Mouse (Mus musculus) 416B (cell line): ENCODE results near the gene Lamtor1.

Source experiments
- DNase-seq: peaks from one replicate; pipeline ENCODE4 v3.0.0; 2011; ENCODE audit warnings: low read depth

Lamtor1 gene

GRCm38 (mm10) chr7:101955862-101956261 lies 50.2 kb downstream of the Lamtor1 start:
- peak; percentile 59 for DNase-seq

- DNase-seq, result no peak
Measured at GRCm38 (mm10) chr7:101956481-101956880, 50.8 kb downstream of the Lamtor1 start.

- DNase-seq, result no peak
Measured at GRCm38 (mm10) chr7:101956911-101957310, 51.2 kb downstream of the Lamtor1 start.

- no peak for DNase-seq
Measured at GRCm38 (mm10) chr7:101962829-101963228, 57.1 kb downstream of the Lamtor1 start.

GRCm38 (mm10) chr7:101963621-101964020 lies 57.9 kb downstream of the Lamtor1 start:
- no peak for DNase-seq

- peak; percentile 74 for DNase-seq
Measured at GRCm38 (mm10) chr7:101964551-101964950, 58.8 kb downstream of the Lamtor1 start.

- DNase-seq, result peak; percentile 93
Measured at GRCm38 (mm10) chr7:101965606-101966005, 59.9 kb downstream of the Lamtor1 start.

- no peak for DNase-seq
Measured at GRCm38 (mm10) chr7:101967256-101967655, 61.6 kb downstream of the Lamtor1 start.

GRCm38 (mm10) chr7:101968751-101969150 lies 63.0 kb downstream of the Lamtor1 start:
- no peak for DNase-seq

- DNase-seq, result peak; percentile 85
Measured at GRCm38 (mm10) chr7:101969694-101970428, 64.2 kb downstream of the Lamtor1 start.

GRCm38 (mm10) chr7:101970429-101970775 lies 64.7 kb downstream of the Lamtor1 start:
- DNase-seq, result peak; percentile 94

- peak; percentile 87 for DNase-seq
Measured at GRCm38 (mm10) chr7:101970821-101971461, 65.2 kb downstream of the Lamtor1 start.

GRCm38 (mm10) chr7:101971721-101972120 lies 66.0 kb downstream of the Lamtor1 start:
- no peak for DNase-seq

- peak; percentile 72 for DNase-seq
Measured at GRCm38 (mm10) chr7:101973730-101974129, 68.0 kb downstream of the Lamtor1 start.

GRCm38 (mm10) chr7:101974505-101974904 lies 68.8 kb downstream of the Lamtor1 start:
- no peak for DNase-seq
